Mouse (Mus musculus): ENCODE results near the gene Gm4881.
"Not testable (repeated sequence)": the region's sequence is repeated elsewhere in the genome, so short reads cannot be mapped to it uniquely, and the experiment has no call there.

Gene Gm4881

DNA sequence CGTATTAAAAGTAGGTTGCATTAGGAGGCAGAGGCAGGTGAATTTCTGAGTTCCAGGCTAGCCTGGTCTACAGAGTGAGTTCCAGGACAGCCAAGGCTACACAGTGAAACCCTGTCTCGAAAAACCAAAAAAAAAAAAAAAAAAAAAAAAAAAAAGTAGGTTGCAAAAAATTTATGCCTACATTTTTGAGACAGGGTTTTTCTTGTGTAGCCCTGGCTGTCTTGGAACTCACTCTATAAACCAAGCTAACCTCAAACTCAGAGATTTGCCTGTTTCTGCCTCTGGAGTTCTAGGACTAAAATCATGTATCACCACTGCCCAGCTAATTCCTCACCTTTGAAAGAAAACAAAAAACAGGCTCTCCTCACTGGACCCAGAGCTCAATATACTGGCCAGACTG, 48.5 kb downstream of the Gm4881 start:
- DNase-seq (ENCODE audit: low spot score) = not testable (repeated sequence)

DNA sequence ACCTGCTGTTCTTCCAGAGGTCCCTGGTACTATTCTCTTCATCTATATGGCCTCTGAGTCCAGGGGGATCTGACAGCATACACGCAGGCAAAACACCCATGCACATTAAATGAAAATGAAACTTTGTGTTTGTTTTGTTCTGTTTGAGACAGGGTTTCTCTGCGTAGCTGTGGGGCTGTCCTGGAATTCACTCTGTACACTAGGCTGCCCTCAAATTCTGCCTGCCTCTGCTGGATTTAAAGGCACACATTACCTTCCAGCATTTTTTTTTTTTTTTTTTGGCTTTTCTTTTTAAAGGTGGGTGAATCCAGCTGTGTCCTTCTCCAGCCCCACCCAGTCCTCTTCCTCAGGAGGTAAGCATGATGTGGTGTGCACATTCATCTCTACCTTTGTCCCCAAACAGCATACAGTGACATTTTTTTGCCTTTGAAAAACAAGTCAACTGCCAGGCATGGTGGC, 52.1 kb downstream of the Gm4881 start:
- DNase-seq (ENCODE audit: low spot score) = no peak

DNA sequence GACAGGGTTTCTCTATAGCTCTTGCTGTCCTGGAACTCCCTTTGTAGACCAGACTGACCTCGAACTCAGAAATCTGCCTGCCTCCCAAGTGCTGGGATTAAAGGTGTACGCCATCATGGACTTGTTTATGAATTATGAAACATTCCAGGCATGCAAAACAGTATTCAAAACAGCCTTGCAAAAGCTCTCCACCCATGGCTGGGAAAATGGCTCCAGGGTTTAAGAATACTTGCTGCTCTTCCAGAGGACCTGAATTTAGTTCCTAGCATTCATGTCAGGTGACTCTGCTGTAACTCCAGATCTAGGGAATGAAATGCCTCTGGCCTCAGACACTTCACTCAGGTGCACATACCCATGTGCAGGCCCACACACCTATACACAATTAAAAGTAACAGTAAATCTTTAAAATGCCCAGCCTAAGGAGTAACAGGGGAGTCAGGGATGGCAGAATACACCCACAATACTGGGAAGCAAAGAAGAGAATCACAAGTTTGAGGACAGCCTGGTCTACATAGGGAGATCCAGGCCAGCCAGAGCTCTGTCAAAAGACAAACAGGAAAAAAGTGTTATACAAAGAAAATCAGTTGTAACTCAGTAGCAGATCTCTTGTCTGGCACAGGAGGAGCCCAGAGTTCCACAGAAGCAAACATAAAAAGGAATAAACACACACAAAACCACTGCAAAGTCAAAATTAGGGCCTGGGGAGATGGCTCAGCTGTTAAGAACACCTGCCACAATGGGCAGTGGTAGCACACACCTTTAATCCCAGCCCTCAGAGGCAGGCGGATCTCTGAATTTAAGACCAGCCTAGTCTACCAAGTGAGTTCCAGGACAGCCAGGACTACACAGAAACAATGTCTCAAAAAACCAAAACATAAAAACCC, 52.8 kb downstream of the Gm4881 start:
- no peak for DNase-seq (ENCODE audit: low spot score)

DNA sequence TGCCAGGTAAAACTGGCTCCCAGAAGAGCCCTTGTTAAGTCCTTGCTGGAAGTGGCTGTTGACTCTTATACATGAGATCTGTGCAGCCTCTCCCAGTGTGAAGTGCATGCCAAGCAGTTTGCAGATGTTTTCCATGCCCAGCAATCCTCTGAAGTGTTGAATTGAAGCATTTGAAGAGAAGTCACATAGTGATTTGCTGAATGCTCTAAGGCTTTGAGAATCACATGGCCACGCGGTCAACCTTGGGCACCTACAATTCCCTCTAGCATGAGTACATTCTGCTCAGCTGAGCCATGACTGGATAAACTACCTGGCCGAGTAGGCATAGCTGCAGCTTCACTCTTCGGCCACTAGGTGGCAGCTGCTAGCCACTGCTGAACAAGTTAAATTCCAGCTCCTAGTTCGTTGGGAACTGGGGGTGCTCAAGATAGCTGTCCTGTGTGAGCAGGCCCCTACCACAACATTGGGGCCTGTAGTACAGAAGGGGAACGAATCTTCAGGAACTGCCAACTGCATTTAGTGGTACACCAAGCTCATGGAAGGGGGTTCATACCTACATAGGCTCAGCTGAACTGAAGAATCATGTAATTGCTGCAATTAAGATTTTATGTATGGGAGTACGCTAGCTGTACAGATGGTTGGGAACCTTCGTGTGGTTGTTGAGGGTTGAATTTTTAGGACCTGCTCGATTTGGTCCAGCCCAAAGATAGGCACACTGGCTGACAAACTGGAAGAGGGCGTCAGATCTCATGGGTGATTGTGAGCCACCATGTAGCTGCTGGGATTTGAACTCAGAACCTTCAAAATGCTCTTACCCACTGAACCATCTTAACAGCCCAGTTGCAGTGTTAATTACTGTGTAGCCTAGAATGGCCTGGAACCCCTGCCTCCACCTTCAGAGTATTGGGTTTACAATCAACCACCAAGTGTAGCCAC, 53.7 kb downstream of the Gm4881 start:
- no peak for DNase-seq (ENCODE audit: low spot score)

DNA sequence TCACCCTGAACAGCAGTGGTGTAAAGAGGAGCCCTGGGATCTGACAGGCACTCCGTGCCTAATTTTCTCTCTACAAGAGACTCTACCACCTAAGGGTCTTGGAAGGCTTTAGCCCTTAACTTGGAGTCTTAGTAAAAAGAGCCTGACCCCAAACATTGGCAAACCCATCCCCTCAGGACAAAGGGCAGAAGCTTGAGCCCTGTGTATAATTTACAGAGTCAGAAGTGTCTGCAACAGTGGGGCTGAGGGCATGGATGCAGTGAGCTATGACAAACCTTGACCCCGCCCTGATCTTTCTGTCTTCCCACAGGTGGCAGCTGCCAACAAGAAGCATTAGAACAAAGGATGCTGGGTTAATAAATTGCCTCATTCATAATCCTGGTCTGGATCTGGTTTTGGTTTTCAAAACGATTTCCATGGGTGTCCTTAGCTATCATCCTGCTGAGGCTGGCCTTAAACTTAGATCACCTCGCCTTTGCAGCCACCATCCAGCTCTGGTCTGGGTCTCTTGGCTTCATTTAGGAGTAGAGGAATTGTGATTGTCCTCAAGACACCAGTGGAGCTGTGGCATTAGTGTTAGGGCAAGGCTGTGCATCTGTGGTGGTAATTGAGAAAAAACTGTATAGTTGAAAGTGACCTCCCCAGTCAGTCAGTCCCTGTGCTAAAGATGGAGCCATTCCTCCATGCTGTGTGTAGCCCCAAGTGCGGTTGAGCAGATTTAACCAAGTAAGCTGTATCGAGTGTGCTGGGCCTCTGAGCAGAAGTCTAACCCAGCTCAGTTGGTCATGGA, 54.7 kb downstream of the Gm4881 start:
- no peak for DNase-seq (ENCODE audit: low spot score)

DNA sequence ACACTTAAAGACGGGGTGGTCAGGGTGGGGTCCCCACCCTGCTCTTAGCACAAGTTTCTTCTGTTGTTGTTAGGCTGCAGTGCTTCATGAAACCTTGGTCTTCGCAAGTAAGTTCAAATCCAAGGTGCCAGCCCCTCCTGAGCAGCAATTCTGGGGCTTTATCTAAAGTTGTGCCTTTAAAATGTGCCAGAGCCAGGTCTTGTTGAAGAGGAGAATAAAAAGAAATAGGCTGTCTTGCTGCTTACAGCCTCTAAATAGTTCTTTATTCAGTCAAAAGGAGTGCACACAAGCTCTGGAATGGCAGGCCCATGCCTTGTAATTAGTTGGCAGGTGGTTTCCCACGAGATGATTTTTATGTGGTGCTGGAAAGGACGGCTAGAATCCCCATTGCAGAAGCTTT, 57.2 kb downstream of the Gm4881 start:
- no peak for DNase-seq (ENCODE audit: low spot score)

DNA sequence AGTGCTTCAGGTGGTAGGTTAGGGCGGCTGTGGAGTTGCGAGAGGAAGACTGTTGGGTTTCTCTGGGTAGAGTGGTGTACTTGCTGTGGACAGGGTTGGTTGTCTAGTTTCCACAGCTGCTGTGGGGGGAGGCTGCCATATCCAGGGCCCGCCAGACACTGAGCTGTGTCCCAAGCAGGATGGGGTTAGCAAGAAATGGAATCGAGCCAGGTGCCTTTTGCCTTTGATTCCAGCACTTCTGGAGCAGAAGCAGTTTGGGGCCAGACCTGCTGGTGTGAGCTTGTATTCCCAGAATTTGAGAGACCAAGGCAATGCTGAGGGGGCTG, 58.0 kb downstream of the Gm4881 start:
- DNase-seq (ENCODE audit: low spot score) = no peak

DNA sequence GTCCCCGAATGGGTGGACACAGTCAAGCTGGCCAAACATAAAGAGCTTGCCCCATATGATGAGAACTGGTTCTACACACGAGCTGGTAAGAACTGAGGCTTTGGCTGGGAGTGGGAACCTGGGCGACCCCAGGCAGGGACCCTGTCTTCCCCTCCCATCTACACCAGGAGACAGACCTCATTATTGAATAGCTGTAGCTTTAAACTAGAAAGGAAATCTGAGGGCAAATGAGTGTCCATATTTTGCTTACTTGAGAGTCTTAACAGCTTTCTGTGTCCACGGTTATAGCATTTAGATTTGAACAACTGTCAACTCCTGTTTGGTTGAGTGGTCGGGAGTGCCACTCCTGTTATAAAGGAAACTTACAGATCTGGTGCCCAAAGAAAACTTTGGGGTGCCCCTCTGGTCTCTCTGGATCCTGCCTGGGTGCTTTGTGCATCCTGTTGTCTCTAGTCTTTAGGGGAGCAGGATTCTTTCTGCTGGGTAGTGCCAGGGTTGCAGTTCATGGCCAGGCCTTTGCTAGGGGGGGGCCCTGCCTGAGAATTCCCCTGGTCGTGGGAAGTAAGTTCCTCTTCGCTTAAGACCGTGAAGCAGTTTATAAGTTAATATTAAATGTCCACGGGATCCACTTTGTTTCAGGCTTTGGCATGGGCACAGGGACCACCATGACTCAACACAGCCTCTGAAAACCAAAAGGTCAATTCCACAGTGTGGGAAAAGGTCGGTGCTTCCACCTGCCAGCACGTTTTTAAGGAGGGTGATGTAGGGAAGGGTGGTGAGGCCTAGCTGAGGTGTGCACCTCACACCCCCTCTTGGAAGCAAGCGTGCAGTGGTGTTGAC, 58.6 kb downstream of the Gm4881 start:
- DNase-seq (ENCODE audit: low spot score) = no peak

DNA sequence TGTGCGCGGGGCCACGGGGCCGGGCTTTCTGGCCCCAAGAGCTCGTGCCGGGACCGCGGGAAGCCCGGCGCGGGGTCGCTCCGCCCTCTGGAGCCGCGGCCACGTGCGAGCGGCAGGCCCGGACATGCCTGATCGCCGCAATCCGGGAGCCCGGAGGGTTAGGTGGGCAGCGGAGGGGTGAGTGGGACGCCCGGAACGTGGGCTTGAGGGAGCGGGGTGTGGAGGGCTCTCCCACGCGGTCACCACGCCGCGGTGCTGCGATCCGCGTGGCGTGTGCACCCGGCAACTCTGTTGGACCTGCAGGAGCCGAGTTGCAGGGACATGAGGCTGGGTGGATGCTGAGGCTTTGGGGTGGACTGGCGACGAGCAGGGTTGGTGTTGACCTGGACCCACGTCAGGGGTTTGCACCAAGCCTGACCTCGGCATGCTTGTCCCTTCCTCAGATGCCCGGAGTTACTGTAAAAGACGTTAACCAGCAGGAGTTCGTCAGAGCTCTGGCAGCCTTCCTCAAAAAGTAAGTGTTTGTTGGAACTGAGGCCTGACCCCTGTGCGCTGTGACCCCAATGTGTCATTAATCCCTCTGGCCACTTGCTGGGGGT, 59.5 kb downstream of the Gm4881 start:
- no peak for DNase-seq (ENCODE audit: low spot score)

DNA sequence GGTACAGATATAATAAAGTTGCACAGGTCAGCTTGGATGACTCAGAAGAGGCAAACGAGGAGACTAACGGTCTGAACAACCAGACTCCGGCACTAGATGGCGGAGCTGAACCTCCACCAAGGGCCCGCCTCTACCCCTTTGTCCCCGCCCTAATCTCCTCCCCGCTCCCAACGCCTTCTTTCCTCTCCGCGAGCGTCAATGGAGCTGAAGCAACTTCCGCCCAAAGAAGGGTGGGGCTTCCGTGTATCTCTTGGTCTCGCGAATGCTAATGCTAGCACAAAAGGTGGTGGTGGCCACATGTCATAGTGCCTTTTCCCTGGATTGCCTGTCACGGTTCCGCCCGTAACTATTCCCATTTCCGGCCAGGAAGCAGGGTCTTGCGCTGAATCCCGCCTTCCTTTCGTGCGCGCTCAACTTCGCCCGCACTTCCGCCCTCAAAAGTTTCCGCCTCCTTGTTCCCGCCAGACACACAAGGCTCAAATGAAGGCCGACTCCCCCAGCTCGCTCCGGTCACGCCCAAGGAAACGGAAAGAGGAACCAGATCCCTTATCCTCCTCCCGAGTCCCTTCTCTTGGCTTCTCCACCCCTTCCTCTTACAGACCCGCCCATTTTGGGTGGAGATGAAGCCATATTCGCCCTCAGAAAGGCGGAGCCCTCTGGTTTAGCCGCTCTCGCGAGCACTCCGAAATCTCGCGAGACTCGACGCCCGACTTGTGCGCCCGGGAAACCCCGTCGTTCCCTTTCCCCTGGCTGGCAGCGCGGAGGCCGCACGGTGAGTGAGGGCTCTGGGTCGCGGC, 60.2 kb downstream of the Gm4881 start, which contains the start of gene Rps19:
TSS of gene Rps19 (plus strand) at position 476 of the 797 bp plus-strand sequence.
- peak; percentile 98 for DNase-seq (ENCODE audit: low spot score)

DNA sequence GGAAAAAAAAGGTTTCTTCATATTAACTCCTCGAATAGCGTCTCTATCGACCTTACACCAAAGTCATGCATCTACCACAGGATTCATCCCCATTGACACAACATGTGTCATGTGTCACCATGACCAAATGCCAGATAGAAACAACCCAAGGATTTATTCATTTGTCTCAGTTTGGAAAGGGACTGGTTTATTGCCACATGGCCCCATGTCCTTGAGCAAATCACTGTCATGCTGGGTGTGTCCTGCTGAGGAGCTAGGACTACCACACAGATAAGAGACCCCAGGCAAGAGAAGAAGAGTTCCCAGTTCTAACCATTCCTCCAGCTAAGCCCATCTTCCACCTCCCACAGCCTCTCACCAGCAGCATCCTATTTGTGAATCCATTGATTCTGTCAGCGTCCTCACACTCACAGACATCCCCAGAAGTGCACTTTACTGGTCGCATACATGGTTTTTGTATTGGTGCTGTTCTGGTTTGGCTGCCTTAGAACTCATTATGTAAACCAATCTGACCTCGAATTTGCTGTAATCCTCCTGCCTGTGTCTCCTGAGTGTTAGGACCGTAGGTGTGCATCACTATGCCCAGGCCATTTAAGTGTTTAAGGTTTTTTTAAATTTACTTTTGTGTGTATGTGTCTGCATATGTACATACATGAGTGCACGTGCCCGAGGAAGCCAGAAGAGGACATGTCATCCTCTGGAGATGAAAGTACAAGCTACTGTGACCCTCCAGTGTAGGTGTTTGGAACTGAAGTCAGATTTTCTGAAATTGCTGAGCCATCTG, 61.7 kb downstream of the Gm4881 start:
- DNase-seq (ENCODE audit: low spot score) = no peak

DNA sequence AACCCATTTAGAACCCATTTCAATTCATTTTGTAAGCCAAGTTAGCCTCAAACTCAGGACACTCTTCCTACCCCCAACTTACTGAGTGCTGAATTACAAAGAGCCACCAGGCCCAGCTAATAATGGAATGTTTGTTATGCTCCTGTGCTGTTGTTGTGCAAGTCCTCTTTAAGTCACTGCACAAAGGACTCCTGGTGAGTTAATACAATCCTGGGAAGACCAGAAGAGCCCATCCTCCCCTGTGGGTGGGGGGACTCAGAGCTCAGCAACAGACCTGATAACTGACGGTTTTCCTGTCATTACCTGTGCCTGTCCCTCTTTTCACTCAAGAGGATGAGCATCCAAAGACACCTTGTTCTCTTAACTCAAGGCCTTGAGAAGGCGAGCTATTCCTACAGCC, 64.7 kb downstream of the Gm4881 start:
- no peak for DNase-seq (ENCODE audit: low spot score)

DNA sequence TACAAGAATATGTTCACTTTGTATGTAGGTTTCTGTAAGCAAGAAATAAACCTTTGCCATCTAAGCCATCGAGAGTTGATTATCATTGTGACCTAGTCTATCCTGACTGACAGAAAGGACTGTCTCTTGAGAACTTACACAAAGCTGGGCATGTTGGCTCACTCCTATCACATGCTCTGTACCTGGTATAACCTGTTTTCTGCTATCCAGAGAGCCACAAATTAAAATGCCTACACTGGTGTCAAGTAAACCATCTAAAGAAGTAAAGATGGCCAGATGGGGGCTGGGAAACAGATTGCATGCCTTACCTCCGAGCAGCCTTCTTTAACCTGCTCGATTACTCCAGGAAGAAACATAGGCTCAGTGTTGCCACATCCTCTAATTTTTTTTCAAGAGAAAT, 66.7 kb downstream of the Gm4881 start:
- no peak for DNase-seq (ENCODE audit: low spot score)

Data from left cerebral cortex, adult 11 months (tissue).